Mouse (Mus musculus) spleen, adult 2 months (tissue): ENCODE measurements at regions not wholly inside any gene's neighbourhood (a gene's known extent, or its start where the extent isn't known, plus 50 kb on each side); places are given as distances from the start of the nearest gene placed in this dataset.

Experiments used
- CTCF ChIP-seq: fragments of 200-500 bp; IDR thresholded peaks from 2 replicates; pipeline ENCODE4 v1.5.1; 2011; ENCODE audit warnings: mild to moderate bottlenecking, inconsistent platforms; ENCODE audit not compliant: insufficient read depth, insufficient read length, insufficient replicate concordance; ENCODE audit errors: extremely low read depth
- POLR2A ChIP-seq: fragments of 200-500 bp; IDR thresholded peaks from 2 replicates; pipeline ENCODE4 v1.6.1; 2011; ENCODE audit warnings: low read depth, low read length, inconsistent platforms

GRCm38 (mm10) chr9:115731557-115731956, 177.7 kb upstream of the Gadl1 start:
- TF ChIP-seq POLR2A (no peak), CTCF (no peak)
